Mouse (Mus musculus) limb, embryonic 15.5 days (tissue): ENCODE data around the gene Pgf. TPM values are rescaled to one million over a fixed set of nuclear protein-coding genes. Genes with fewer than 3 reads are reported as not detected.

Experiments used
- ATAC-seq: fragments of 200-750 bp; cut with Nextera tagmentation; 2 replicates; pipeline ENCODE4 v1.8.0; 2017; ENCODE audit warnings: low read depth, moderate TSS enrichment; ENCODE audit not compliant: insufficient number of reproducible peaks, low FRiP score, low TSS enrichment
- H3K27ac ChIP-seq: fragments of 300-500 bp; sonication (generic); 2 replicates; pipeline ENCODE4 v1.5.1; 2015; ENCODE audit warnings: moderate library complexity, mild to moderate bottlenecking, inconsistent platforms
- H3K27me3 ChIP-seq: fragments of 300-500 bp; sonication (generic); 2 replicates; pipeline ENCODE4 v1.6.1; 2015; ENCODE audit warnings: inconsistent platforms
- H3K36me3 ChIP-seq: fragments of 300-500 bp; sonication (generic); 2 replicates; pipeline ENCODE4 v1.6.1; 2015; ENCODE audit warnings: inconsistent platforms
- H3K4me1 ChIP-seq: fragments of 300-500 bp; sonication (generic); 2 replicates; pipeline ENCODE4 v1.6.1; 2015; ENCODE audit warnings: inconsistent platforms
- H3K4me2 ChIP-seq: fragments of 300-500 bp; sonication (generic); 2 replicates; pipeline ENCODE4 v1.6.1; 2015; ENCODE audit warnings: mild to moderate bottlenecking, inconsistent platforms
- H3K4me3 ChIP-seq: fragments of 300-500 bp; sonication (generic); 2 replicates; pipeline ENCODE4 v1.5.1; 2015; ENCODE audit warnings: mild to moderate bottlenecking, inconsistent platforms
- H3K9ac ChIP-seq: fragments of 300-500 bp; sonication (generic); 2 replicates; pipeline ENCODE4 v1.6.1; 2015; ENCODE audit warnings: inconsistent platforms
- H3K9me3 ChIP-seq: fragments of 300-500 bp; sonication (generic); 2 replicates; pipeline ENCODE4 v1.6.1; 2016; ENCODE audit warnings: inconsistent platforms
- WGBS: fragments of 180-500 bp; shearing (Covaris S2); methylation state at CpG from one replicate; pipeline ENCODE4 v1.1.7; 2015; 5-methylcytosine and 5-hydroxymethylcytosine counted together
- polyA plus RNA-seq: library from polyadenylated mRNA; unstranded; fragments of >200 nt; fragmentation: Nextera tagmentation; extraction: Ambion mirVana; gene quantifications from 2 replicates; pipeline ENCODE4 v1.2.1, GENCODE M21; 2015

Gene Pgf
- 15.5 and 18.4 TPM in 2 replicates for polyA plus RNA-seq

DNA sequence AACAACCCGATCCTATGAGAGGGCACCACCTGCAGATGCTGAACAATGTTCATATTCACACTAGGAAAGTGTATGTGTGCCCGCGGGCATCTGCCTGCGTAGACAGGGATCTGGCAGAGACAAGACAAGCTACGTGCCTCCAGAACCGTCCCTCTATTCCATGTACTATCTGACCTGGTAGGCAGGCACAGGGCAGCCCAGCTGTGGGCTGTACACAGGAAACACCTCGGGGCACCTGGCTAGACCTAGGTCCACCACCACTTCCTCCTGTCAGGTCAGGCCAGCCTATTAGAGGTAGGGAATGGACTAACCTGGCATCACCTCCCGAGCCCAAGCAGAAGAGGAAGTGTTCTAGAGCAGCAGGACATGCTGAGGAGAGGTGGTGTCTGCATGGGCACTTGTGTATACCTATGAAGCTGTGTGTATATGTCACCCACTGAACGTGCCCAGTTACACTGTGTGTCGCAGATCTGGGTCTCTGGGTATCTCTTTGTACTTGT is at the start of gene Pgf:
Gene Pgf (minus strand): TSS at position 51 of the 500 bp plus-strand sequence.
- peak within 1 kb of the TSS; percentile 83 for H3K4me2 ChIP-seq
- 71% methylated on average over 10 of the region's 10 CpGs for WGBS
- peaks cover 16% of the 10 kb centered on the region; the same call in 1 of the 2 replicates for H3K27me3 ChIP-seq
- H3K9ac ChIP-seq, result no peak within 1 kb of the TSS
- peak within 1 kb of the TSS; percentile 28 for H3K27ac ChIP-seq
- H3K4me3 ChIP-seq, result peak within 1 kb of the TSS; percentile 43
- H3K4me1 ChIP-seq, result peaks cover 51% of the 10 kb centered on the region
- H3K9me3 ChIP-seq, result no peaks in the 10 kb centered on the region
- ATAC-seq, result no peak
- no peaks in the 10 kb centered on the region for H3K36me3 ChIP-seq

DNA sequence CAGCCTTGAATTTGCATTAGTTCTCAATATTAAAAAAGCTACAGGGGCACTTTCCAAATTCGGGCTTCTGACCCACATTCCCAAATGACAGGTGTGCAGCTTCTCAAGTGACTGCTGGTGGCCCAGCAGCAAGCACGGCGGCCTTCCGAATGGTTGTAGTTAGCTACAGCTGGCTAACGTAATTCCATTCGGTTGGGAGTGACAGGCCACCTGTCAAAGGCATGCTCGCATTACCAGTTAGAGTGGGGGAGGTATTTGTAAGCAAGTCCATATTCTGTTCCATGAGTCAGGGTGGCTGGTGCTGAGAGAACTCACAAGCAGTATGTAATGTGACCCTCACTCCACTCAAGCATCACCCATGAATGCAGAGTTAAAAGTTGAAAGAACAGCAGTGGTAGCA is 49.6 kb upstream of the Pgf start:
- WGBS, result 35% methylated on average over 7 of the region's 7 CpGs
- Histone ChIP-seq H3K4me3 (no peak overlapping the region), H3K27me3 (no peaks in the 10 kb centered on the region), H3K4me1 (peaks cover 9% of the 10 kb centered on the region; the same call in 1 of the 2 replicates), H3K27ac (no peak overlapping the region), H3K36me3 (peaks cover 49% of the 10 kb centered on the region), H3K9me3 (no peaks in the 10 kb centered on the region), H3K4me2 (no peak overlapping the region), H3K9ac (no peak overlapping the region)
- ATAC-seq, result peak; percentile 80; the same call in 1 of the 2 replicates

DNA sequence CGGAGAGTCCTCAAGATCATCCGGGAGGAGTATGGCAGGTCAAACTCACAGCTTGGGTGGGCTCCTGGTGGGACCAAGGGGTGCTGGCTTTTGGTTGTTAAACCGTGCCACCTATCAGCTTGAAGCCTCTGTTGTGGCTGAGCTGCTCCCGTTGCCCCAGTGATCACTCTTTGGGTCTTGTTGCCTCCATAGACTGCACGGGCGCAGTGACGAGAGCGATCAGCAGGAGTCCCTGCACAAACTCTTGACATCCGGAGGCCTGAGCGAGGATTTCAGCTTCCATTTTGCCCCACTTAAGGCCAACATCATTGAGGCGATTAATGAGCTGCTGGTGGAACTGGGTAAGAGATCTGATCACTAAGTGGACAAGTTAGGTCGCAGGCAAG is 42.3 kb upstream of the Pgf start:
- Histone ChIP-seq H3K9ac (peak overlapping the region; percentile 68), H3K4me1 (peaks cover 26% of the 10 kb centered on the region), H3K27me3 (no peaks in the 10 kb centered on the region), H3K4me3 (peak overlapping the region; percentile 74), H3K4me2 (peak overlapping the region; percentile 80), H3K9me3 (no peaks in the 10 kb centered on the region), H3K36me3 (peaks cover 35% of the 10 kb centered on the region), H3K27ac (peak overlapping the region; percentile 76)
- 3% methylated on average over 12 of the region's 12 CpGs for WGBS
- no peak for ATAC-seq

DNA sequence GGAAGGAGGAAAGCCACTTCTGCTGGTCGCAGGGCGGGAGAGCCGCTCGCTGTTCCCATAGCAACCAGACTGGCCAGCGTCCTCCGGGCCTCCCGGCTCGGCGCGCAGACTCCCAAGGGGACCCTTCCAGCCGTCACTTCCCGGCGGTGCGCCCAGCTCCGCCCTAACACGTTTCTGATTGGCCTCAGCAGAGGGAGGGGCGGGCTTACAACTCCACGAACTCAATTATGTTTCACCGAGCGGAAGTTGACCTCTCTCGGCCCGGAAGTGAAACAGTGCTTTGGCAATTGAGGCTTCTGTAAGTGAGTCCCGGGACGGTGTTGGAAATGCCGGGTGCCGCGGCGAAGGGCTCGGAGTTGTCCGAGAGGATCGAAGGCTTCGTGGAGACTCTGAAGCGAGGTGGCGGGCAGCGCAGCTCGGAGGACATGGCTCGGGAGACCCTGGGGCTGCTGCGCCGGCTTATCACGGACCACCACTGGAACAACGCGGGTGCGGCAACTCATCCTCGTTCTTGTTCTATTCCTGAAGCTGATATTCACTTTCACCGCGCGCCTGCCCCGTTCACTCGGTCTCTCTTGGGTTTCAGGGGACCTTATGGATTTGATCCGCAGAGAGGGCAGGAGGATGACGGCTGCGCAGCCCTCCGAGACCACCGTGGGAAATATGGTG is 41.8 kb upstream of the Pgf start, which contains the start of gene Eif2b2:
Gene Eif2b2 (plus strand): TSS at position 246 of the 669 bp plus-strand sequence.
- Histone ChIP-seq H3K27ac (peak within 1 kb of the TSS; percentile 79), H3K4me2 (peak within 1 kb of the TSS; percentile 80), H3K4me3 (peak within 1 kb of the TSS; percentile 74), H3K4me1 (peaks cover 26% of the 10 kb centered on the region), H3K9ac (peak within 1 kb of the TSS; percentile 68), H3K9me3 (no peaks in the 10 kb centered on the region), H3K27me3 (no peaks in the 10 kb centered on the region), H3K36me3 (peaks cover 30% of the 10 kb centered on the region)
- peak; percentile 100 for ATAC-seq
- under 1% methylated on average over 54 of the region's 54 CpGs for WGBS

DNA sequence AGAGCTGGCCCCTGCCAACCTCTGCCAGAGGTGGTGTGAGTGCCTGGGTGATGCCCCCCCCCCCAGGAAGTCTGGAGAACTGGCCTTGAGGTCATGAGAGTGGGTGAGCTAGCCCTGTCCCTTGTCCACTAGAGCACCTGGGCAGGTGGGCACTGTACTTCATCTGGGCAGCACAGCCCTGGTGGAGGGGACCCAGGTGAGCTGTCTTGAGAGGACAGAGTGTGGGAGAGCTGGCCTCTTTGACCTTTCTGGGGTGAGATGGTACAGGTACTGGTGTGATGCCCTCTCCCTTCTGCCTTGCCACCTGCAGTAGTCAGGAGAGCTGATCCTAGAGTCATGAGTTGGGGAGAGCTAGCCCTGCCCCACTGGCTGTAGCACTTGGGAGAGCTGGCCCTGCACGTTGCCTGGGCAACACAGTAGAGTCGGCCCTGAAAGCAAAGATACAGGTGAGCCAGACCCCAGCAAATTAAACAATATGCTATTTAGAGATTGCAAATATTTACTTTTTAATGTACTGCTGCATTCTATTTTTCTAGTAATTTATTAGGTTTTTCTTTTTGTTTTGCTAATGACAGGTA is 40.2 kb upstream of the Pgf start:
- peaks cover 26% of the 10 kb centered on the region for H3K4me1 ChIP-seq
- H3K4me3 ChIP-seq, result no peak overlapping the region
- peaks cover 14% of the 10 kb centered on the region for H3K36me3 ChIP-seq
- no peak overlapping the region for H3K4me2 ChIP-seq
- H3K9ac ChIP-seq, result no peak overlapping the region
- ATAC-seq, result no peak
- WGBS, result 84% methylated on average over 2 of the region's 2 CpGs
- H3K27me3 ChIP-seq, result no peaks in the 10 kb centered on the region
- no peak overlapping the region for H3K27ac ChIP-seq
- H3K9me3 ChIP-seq, result no peaks in the 10 kb centered on the region

DNA sequence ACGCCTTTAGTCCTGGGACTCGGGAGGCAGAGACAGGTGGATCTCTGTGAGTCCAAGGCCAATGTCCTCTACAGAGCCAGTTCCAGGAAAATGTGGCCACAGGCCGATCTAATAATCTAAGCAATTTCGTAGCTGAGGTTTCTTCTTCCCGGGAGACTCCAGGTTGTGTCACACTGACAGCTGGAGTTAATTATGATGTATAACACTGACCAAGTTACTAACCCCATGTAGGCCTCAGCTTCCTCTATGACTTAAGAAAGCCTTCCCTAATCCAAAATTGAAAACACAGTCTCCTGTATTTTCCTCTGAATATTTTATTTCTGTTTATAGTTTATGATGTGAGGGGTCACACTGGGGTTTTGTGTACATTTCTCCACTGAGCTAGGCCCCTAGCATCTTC is 37.4 kb upstream of the Pgf start:
- Histone ChIP-seq H3K4me1 (peaks cover 10% of the 10 kb centered on the region), H3K27ac (no peak overlapping the region), H3K9me3 (no peaks in the 10 kb centered on the region), H3K4me2 (no peak overlapping the region), H3K27me3 (no peaks in the 10 kb centered on the region), H3K4me3 (no peak overlapping the region), H3K36me3 (no peaks in the 10 kb centered on the region), H3K9ac (no peak overlapping the region)
- no peak for ATAC-seq
- WGBS, result 51% methylated on average over 5 of the region's 5 CpGs

DNA sequence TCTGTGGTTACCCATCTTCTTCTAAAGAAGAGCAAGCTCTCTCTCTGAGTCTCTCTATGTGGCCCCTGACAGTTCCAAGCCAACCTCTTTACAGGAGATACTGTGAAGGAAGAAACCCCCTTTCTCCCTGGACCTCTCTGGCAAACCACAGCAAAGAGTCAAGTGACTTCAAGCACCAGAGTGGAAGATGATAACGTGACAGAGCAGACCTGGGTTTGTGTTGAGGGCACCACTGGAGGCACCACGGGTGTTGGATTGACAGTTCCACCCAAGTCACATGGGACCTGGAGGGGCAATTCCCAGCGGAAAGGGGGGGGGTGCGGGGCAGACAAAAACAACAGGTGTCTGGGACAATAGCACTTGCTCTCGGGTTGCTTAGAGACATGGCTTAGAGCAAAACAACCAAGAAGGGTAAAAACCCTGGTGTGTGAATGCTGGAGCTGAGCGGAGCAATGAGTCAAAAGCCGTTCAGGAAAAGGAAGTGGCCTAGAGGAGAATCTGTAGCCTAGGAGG is 31.2 kb upstream of the Pgf start:
- peaks cover 3% of the 10 kb centered on the region; the same call in 1 of the 2 replicates for H3K4me1 ChIP-seq
- H3K9ac ChIP-seq, result no peak overlapping the region
- no peak for ATAC-seq
- no peak overlapping the region for H3K4me2 ChIP-seq
- H3K9me3 ChIP-seq, result no peaks in the 10 kb centered on the region
- WGBS, result 43% methylated on average over 7 of the region's 7 CpGs
- H3K4me3 ChIP-seq, result no peak overlapping the region
- no peaks in the 10 kb centered on the region for H3K36me3 ChIP-seq
- no peak overlapping the region for H3K27ac ChIP-seq
- no peaks in the 10 kb centered on the region for H3K27me3 ChIP-seq

DNA sequence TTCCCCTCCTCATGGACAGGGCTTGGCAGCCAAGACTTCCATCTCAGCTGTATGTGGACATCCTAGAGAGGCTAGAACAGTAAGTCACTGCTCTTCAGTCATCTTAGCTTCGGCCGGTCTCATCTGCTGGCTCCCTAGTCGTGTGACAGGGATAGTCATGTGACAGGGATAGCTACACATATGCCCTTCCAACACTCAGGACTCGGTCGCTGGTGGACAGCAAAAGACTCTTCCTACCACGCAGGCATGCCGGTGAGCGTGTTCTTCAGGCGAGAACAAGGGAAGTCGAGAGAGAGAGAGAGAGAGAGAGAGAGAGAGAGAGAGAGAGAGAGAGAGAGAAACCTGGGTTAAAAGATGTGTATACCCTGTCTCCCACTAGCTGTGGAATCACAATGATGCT is 27.8 kb upstream of the Pgf start:
- H3K27me3 ChIP-seq, result no peaks in the 10 kb centered on the region
- no peaks in the 10 kb centered on the region for H3K36me3 ChIP-seq
- H3K27ac ChIP-seq, result no peak overlapping the region
- ATAC-seq, result no peak
- H3K4me1 ChIP-seq, result peaks cover 23% of the 10 kb centered on the region
- H3K9ac ChIP-seq, result no peak overlapping the region
- no peaks in the 10 kb centered on the region for H3K9me3 ChIP-seq
- H3K4me3 ChIP-seq, result no peak overlapping the region
- no peak overlapping the region for H3K4me2 ChIP-seq
- WGBS, result 87% methylated on average over 10 of the region's 10 CpGs

DNA sequence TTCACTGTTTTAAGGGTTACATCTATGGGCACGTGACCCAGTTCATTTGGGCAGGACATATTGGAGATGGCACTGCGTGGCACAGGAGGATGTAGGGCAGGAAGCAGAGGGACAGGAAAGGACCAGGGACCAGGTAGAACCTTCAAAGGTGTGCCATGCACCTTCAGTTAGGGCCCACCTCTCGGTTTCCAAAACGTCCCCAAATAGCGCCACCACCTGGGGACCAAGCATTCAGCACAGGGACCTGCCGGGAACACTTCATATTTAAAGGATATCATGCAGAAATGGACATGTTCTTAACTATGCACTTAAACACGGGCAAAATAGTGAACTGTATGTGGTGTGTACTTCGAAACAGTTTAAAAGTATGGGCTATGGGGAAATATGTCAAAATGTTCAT is 26.5 kb upstream of the Pgf start:
- H3K9ac ChIP-seq, result no peak overlapping the region
- no peaks in the 10 kb centered on the region for H3K36me3 ChIP-seq
- H3K27me3 ChIP-seq, result no peaks in the 10 kb centered on the region
- H3K9me3 ChIP-seq, result no peaks in the 10 kb centered on the region
- no peak overlapping the region for H3K4me3 ChIP-seq
- no peak overlapping the region for H3K4me2 ChIP-seq
- no peak for ATAC-seq
- WGBS, result 56% methylated on average over 8 of the region's 8 CpGs
- peaks cover 23% of the 10 kb centered on the region for H3K4me1 ChIP-seq
- H3K27ac ChIP-seq, result no peak overlapping the region

DNA sequence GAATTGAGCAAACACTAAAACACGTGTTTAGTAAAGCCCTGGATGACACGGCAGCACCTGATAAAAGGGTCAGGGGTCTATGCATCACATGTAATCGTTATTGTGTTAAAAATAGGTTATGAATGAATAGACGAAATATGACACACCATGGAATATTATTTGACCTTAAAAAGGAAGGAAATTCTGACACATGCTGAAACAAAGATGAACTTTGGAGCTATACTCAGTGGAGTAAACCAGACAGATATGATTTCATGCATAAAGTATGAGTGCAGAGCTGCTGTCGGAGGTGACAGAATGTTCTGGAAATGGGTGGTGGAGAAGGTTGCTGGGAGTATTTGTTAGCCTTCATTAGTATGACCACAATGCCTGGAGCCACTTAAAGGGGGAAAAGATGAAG is 26.1 kb upstream of the Pgf start:
- WGBS, result 75% methylated on average over 5 of the region's 5 CpGs
- no peak overlapping the region for H3K4me2 ChIP-seq
- H3K4me1 ChIP-seq, result peaks cover 23% of the 10 kb centered on the region
- no peak for ATAC-seq
- H3K27ac ChIP-seq, result no peak overlapping the region
- no peak overlapping the region for H3K9ac ChIP-seq
- no peaks in the 10 kb centered on the region for H3K36me3 ChIP-seq
- H3K27me3 ChIP-seq, result no peaks in the 10 kb centered on the region
- H3K4me3 ChIP-seq, result no peak overlapping the region
- no peaks in the 10 kb centered on the region for H3K9me3 ChIP-seq

DNA sequence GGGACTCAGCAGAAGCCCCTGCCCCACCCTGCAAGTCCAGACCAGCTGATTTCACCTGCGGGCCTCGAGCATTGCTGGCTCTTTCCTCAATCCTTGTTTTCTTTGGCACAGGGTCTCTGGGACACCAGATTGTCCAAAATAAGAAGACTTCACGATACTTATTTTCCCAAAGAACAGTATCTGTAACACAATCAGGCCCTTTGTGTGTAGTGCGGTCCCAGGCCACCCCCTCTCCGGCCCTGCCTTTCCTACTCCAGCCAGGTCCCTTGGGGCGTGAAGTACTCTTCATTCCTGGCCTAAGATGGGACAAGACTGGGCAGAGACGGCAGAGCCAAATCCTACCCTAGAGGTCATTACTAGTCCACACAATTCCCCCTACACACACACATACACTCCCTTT is 24.6 kb upstream of the Pgf start:
- H3K4me1 ChIP-seq, result peaks cover 31% of the 10 kb centered on the region
- WGBS, result 70% methylated on average over 7 of the region's 7 CpGs
- ATAC-seq, result no peak
- H3K36me3 ChIP-seq, result no peaks in the 10 kb centered on the region
- H3K27me3 ChIP-seq, result no peaks in the 10 kb centered on the region
- H3K4me2 ChIP-seq, result no peak overlapping the region
- no peak overlapping the region for H3K4me3 ChIP-seq
- no peak overlapping the region for H3K9ac ChIP-seq
- H3K27ac ChIP-seq, result peak overlapping the region; percentile 65; the same call in 1 of the 2 replicates
- H3K9me3 ChIP-seq, result no peaks in the 10 kb centered on the region

DNA sequence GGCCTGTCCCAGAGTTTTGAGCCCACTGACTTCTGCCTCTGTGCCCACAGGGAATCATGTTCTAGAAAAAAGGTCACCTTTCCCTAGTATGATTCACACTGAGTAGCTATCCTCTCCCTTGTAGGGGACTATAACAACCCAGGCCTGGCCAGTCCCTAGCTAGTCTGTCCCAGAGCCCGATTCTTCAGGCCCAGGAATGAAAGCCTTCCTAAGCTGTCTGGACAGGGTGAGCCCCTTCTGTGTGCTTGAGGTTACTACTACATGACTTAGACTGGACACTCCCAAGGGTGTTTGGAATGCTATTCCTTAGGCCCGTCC is 24.2 kb upstream of the Pgf start:
- Histone ChIP-seq H3K36me3 (no peaks in the 10 kb centered on the region), H3K9ac (no peak overlapping the region), H3K4me2 (no peak overlapping the region; the same call in 1 of the 2 replicates), H3K4me1 (peaks cover 31% of the 10 kb centered on the region), H3K9me3 (no peaks in the 10 kb centered on the region), H3K27ac (peak overlapping the region; percentile 65; the same call in 1 of the 2 replicates), H3K4me3 (no peak overlapping the region), H3K27me3 (no peaks in the 10 kb centered on the region)
- 65% methylated on average over 2 of the region's 2 CpGs for WGBS
- ATAC-seq, result no peak
